Mouse (Mus musculus): ENCODE measurements around the gene Ncdn. TPM values are rescaled to one million over a fixed set of nuclear protein-coding genes. Genes with fewer than 3 reads are reported as not detected.

Gene Ncdn
- 23.8 and 30.8 TPM in 2 replicates for total RNA-seq (2021)
- long read RNA-seq, experiment 1, transcript Ncdn-203 (7 exons, 2,375 nt): minor isoform, 8 of 70 reads
- long read RNA-seq, experiment 1, transcript Ncdn-201 (7 exons, 3,681 nt): major isoform, 17 of 70 reads
- long read RNA-seq, experiment 1, partial matches to known transcripts: 27 of 70 reads
- long read RNA-seq, experiment 1, other reads (novel, unspliced or antisense): 18 of 70 reads
- long read RNA-seq, experiment 2, transcript Ncdn-201 (7 exons, 3,681 nt): major isoform, 16 of 41 reads
- long read RNA-seq, experiment 2, partial matches to known transcripts: 20 of 41 reads
- long read RNA-seq, experiment 2, other reads (novel, unspliced or antisense): 1 of 41 reads

DNA sequence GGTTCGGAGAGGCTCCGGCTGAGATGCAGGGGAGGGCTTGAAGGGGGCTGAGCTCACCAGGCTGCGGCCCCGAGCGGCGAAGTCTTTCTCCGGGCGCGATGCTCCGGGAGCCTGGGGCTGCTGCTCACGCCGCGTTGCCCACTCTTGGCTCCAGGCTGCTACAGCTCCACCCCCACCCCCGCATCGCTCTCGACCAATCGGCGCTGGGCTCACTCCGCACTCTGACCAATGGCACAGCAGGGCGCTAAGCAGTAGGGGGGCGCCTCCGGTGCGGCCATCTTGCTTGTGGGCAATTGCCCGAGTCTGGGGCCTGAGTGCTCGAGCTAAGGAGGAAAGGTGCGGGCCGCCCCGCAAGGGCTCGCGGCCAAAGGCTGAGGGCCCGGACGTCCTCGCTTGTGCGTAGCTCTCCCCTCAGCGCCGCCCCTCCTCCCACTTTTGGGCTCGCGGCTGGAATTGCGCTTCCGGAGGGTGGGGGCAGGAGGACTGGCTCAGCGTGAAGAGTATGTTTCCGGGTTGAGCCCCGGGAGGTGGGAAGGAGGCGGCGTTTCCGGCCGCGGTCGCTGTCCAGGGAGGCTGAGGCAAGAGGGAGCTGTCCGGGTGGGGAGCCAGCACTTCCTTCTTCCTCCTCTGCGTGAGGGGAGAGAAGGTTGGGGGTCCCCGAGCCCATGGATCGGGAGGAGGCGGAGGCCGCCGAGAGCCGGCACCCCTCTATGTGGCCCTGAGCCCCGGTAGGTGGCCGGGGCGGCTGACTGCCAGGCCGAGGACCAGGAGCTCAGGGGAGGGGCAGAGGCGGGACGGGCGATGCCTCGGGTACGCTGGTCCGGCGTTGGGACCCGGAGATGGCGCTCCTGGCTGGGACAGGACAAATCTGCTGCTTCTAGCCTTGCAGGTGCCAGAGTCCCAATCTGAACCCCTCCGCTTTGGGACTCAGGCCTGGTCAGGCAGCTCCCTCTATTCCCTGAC lies at the start of gene Ncdn, which contains the start of gene AU040320:
TSS of gene Ncdn (minus strand) at position 171 of the 963 bp plus-strand sequence.
TSS of gene AU040320 (plus strand) at position 277 of the 963 bp plus-strand sequence.
- peak; percentile 98 for DNase-seq

DNA sequence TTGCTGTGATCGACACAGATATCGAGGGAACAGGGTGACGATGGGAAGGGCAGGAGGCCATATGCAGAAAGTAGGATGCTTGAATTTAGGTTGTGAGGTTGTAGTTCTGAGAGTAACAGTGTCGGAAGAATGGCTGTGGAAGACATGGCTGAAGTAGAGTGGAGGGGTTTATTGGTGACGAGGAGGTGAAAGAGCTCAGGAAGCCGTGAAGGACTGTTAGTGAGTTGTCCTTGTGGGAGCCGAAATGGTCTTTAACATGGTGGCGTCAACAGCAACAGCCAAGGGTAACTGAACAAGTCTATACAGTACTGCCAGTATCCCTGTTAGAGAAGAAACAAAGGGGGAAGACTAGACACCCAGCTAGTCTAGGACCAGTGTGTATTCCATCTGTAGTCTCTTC lies 48.9 kb upstream of the Ncdn start:
- DNase-seq: no peak

DNA sequence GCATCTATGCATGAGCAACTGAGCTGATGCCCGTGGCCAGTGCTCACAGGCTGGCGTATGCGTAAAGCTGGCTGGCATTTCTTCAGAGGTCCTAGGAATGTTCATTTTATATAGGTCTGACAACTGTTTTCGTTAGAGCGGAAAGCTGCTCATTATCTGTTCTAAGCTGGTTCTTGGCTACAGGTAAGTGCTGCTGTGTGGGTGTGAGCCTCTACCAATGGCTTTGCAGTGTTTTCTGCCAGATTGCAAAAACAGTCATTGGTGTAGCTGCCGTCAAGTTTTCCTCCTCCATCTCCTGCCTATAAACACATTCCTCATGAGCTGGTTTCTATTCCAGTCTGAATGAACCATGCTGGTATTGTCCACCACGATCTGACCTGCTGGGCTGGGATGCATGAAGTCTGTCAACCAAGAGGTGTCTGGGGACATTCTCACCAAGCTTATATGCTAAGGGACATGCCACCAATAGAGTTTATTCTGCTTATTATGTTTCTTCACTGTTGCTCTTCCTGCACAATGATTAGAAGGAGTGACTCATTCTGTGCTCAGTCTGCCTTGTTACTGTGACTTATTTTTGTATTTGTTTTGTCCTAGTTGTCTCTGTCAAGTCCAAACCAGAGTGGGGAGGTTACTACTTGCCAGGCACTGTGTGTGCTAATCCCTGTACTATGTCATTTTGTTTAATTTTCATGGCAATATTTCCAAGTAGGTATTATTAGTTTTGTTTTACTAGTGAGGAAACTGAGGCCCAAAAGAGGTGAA lies 39.3 kb upstream of the Ncdn start:
- DNase-seq: no peak

DNA sequence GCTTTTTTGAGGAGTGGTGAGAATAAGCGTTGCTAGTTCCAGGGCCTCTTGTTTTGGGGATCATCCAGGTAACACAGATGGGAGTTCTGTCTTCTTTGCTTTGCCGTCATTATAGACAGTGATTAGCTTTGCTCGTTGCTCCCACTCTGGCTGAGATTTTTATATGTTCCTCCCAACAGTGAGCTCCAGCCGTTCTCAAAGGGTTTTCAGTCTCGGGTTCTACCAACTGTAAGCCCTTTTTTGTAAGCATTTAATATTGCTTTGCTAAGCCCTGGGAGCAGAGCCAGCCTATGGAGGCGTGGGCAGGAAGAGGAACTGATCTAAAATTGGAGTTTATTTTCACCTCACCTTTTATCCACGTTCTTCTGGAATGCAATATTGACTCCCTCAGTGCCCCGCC lies 29.8 kb upstream of the Ncdn start:
- no peak for DNase-seq

DNA sequence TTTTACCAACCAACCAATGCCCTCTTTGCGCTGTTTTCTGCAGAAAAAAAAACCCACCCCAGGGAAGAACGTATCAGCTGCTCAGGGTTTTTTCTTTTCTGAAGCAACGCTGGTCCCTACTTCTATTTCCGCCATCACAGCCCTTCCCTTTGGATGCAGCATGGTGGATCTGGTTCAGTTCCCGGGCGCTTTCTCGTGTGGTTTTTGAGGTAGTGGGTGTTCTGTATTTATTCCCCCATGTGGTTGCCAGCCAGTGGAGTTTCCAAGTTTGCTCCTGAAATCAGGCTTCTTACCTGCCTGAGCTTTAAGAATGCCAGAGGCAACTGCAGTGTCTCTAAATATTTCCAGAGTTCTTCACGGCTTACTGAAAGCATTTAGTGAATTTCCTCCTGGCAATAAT lies 29.3 kb upstream of the Ncdn start:
- DNase-seq: no peak

DNA sequence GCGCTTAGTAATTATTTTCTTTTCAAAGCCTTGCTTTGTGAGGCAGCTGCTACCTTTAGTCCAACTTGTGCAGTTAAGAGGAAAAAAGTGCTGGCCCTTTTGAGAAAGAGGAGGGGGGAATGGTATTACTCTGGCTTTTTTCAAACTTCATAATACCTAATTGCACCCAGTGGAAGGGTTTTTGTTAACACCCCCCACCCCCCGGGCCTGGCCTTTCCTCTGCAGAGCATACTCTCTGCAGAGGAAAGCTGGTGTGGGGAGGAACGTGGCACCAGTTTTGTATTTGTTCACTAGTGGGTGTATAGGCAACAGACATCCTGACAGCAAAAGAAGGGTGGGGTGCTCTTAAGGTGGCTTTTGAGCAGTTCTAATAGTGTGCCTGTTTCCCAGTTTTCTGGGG lies 28.6 kb upstream of the Ncdn start:
- DNase-seq: no peak

DNA sequence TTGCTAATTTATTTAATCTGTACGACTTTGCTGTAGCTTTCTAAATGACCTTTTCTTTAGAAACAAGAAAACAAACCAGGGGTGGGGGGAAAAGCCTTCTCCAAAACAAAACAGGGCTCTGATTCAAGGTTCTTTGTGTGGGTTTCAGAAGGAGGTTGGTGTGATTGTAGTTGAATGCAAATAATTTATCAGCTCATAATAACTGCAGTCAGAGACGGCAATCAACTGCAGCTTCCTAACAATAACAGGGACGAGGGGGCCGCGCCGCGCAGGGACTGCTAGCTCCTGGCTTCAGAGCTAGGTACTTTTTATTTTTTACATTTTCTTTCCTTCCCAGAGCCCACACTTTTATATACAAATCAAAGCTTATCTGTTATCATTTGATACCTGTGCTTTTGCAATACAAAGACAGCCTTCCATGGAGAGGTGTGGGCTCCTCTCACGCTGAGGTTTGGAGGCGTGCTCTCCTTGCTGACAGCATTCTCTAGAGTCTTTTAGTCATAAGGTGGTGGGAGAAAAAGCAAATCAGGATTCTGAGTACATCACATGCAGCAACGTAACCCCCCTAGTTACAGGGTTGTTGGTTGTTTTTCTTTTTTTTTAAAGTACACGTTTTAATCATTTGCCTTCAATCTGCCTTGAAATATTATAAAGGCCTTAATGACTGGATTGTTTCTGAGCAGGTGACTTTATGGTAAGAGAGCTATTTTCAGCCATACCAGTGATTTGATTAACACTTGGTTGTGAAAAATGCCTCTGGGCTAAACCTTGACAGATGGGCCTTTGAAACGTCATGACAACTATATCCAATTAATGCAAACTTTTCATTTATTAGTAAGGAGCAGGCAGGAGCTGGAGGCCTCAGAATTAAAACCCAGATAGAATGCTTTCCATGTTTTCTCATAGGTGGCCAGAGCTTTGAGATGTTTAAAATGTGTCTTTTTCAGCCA lies 26.9 kb upstream of the Ncdn start:
- DNase-seq: no peak

DNA sequence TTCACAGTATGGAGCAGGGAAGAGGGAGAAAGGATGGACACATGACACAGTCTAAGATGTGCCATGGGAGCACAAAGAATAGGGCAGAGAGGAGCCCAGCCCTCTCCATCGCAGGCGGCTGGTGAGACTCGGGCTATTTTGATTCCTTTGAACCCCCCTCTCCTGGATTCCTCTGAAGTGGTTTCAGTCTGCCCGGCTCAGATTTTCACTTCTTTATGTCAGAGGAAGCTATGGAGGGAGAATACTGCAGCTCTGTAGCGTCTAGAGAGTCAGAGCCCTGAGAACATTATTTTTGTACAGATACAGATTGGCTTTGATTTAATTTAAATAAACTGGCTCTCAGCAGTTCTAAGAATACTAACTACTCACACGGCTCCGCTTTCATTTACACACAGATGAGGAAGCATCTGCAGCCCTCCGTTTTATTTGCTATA lies 25.9 kb upstream of the Ncdn start:
- no peak for DNase-seq

DNA sequence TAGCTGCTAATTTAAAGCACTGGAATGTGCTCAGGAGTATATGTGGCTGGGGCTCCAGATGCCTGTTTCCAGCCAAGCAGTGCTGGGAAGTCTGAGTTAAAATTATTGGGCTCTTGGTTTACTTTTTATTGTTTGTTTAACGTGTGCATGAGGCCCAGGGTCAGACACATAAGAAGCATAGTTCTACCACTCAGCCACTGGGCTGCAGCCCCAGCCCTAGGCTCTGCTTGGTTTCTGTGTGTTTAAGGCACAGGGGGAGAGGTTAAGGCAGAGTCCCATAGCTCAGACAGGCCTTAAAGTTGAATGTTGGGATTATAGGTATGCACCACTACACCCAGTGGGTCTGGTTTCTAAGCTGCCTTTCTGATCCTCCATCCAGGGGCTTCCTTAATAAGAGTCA lies 21.9 kb upstream of the Ncdn start:
- DNase-seq: no peak

DNA sequence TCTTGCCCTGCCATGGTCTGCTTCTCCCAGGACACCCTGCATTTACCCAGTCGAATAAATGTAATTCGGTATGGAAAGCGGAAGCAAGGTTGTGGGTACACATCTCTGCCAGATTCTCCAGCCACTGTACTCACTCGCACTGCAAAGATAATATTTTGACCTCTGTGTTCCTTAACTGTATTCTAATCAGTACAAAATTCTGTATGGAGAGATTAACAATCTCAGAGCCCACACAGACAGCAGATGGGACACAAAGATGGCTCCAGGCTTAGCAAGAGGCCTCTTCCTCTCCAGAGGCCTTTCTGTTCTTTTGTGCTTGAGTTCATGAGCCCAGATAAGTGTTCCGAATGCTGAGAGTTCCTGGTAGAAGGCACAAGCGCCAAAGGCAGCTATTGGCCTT lies 20.6 kb upstream of the Ncdn start:
- DNase-seq: no peak

DNA sequence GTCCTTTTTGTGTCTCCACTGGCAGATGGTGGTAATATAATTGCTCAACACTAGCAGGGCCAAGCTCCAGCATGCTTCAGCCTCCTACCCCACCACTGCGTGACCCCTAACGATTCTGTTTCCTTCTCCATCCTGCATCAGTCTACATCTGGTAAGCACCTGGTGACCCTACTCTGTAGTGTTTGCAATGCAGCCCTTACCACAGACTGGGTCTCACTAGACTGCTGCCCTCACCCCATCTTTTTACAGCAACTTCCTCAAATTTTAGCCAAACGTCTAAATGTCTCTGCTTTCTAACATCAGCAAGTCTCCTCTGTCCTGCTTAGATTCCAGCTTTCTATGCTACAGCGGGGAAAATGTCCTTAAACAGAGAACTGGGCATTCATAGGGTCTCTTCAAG lies 17.6 kb upstream of the Ncdn start:
- no peak for DNase-seq

DNA sequence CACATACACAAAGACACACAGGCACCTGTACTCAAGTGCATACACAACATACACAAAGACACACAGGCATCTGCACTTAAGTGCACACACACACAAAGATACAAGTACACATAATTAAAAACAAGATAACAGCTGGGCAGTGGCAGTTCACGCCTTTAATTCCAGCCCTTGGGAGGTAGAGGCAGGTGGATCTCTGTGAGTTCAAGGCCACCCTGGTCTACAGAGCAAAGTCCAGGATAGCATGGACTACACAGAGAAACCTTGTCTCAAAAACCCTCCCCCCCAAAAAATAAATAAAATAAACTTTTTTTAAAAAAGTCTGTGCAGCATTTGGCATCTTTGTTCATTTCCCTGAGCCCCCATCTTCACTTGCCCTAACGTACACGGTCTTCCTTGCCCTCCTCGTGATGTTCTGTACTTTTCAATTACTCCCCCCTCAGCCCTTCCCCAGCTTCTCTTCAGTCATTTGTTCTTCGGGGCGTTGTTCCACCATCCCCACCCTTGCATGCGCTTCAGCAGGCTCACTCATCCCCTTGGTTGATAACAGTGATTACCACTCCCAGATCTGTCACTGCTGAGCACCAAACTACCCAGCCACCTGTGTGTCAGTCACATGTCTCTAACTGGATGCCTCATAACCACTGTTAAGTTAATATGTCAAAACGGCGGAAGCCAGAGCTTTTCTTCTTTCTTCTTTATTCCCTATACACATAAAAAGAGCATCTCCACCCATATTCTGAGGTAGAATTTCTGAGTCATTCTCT lies 16.7 kb upstream of the Ncdn start:
- no peak for DNase-seq

DNA sequence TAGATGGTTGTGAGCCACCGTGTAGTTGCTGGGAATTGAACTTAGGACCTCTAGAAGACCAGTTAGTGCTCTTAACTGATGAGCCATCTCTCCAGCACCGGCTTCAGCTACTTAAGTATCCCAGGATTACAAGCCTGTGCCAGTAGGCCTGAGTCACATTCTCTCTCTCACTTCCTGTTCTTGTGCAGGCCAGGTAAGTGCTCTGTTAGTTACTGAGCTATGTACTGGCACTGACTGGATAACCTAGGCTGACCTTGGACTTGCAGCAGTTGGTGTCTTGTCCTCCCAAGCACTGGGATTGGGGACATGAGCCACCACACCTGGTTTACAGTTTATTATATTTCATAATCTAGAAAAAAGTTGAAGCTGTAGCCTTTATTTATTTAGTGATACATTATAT lies 10.2 kb upstream of the Ncdn start:
- DNase-seq: no peak

DNA sequence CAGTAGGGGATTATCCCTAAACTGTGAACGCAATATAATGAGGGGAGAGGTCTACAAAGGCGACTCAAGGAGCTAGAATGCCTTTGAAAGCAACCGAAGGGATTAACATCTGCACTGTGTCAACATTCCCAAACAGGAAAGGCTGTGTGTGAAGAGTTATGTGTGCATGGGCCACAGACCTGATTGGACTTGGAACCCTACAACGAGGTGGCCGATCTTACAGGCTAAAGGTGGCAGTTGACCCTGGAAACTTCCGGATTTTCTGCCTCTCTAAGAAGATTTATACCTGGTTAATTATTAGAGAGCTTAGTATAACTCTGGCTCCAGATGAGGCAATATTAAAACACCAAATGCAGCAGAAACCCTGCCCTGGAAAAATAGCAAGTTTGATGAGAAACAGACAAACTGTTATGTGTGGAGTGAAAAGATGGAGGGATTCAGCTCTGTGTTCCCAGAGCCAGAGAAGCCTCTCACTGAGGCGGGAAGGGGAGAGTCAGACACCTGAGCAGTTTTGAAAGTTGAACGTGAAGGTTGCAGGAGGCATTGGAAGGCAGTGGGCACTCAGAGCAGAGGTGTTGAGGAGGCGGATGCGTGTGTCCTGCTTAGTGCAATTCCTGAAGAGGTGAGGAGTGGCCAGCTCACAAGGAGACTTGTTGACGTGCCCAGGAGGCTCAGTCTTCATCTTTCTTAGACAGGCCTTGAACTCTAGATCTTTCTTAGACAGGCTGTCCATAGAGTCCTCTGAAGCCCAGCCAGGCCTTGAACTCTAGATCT lies 9.5 kb upstream of the Ncdn start:
- DNase-seq: no peak

DNA sequence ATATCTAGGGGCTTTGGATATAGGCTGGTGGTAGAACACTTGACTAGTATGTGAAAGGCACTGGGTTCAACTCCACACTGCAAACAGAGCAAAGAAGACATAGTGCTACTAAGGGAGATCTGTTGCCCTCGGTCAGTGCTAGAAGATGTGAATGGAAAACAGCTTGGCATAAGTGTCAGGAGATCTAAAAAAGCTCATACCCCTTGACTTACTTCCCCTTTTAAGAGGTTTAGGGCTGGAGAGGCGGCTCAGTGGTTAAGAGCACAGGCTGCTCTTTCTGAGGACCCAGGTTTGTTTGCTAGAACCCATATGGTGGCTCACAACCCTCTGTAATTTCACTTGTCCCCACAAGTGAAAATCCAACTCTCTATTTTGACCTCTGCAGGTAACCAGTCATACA lies 6.2 kb upstream of the Ncdn start:
- no peak for DNase-seq

DNA sequence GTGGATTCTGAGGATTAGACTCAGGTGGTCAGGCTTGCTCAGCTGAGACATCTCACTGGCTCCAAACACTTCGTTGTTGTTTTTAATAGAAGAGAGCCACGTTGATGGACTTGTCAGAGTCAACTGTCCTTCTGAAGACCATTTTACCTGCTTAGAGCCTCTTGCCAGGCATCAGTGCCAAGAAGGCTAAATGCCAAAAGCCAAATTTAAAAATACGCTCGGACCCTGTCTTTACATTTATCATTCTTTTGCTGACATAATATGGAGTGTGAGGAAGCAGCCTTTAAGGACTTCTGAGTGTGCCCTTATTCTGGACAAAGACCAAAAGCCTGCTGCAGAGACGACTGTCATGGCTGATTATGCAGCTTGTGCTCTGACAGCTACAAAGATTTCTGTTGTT lies 5.1 kb upstream of the Ncdn start:
- no peak for DNase-seq

DNA sequence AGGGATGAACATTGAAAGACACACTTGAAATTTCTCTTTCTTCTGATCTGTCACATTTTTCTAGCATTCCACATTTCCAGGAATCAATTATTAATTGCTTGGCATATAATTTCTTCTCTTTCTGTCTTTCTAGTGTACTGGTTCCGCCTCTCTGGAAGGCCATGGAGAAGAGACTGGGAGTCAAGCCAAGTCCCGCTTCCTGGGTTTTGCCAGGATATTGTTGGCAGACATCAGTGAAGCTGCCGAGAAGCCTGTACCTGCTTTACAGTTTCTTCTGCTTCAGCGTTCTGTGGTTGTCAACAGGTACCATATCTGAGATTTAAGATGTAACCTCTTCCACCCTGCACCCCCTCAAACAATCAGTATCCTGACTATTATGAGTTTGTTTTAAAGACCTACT lies 3.5 kb upstream of the Ncdn start:
- peak; percentile 79 for DNase-seq

DNA sequence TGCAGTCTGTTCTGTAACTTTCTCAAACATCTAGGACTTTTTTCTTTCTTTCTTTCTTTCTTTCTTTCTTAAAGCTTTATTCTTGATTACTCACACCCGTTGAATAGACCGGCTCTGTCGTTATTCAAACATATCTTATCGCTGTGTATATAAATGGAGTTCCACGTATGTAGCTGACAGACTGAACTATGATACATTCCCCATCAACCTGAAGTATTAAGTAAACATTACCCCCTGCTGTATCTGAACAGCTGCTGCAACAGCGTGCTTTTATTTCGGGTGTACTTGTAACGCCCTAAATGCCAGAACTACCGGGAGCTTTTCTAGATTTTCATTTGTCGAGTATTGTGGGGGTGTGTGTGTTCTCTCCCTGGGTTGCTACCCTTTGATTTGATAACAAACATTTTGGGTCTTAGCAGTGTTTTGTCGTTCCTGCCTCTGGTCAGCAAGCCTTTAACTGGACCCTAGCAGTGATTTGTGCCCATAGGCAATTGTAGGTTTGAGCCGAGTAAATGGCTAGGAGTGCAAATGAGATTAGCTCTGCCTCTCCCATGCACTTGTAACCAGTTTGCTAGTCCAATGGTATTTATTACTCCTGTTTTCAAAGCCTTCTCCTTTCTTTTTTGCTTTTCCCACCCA lies 1.6 kb upstream of the Ncdn start:
- no peak for DNase-seq

DNA sequence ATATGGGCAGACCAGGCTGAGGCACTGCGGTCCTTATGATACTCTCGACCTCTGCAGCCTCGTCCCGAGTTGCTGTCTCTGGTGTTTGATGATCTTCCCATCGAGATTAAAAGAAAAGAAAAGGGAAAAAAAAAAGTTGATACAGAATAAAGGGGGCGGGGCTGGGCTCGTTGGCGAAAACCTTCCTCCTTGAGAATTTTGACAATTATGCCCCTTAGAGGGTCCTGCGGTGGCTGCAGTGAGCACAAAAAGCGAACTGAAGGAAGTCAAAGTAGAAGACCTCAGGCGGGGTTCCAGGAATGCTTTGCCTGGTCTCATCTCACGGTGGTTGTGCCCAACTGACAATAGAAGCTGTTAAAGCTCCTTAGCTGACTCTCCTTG lies 983 bp upstream of the Ncdn start:
- DNase-seq: no peak

Data from adrenal gland, postnatal 14 days (tissue).